Mouse (Mus musculus) gastrocnemius, adult 8-10 months (tissue): ENCODE data around the gene Cacng2. TPM values are rescaled to one million over a fixed set of nuclear protein-coding genes. Genes with fewer than 3 reads are reported as not detected.

Source experiments
- DNase-seq, 2 experiments: peaks; one replicate each; pipeline ENCODE4 v3.0.0; 2022; ENCODE audit warnings: low spot score in 2 of 2
- total RNA-seq, 4 experiments: library from RNA; stranded (reverse); gene quantifications; 2 replicates each; pipeline ENCODE4 v1.2.4; 2022

The Cacng2 gene
- total RNA-seq, 4 experiments from 2014 or later, result not detected

DNA sequence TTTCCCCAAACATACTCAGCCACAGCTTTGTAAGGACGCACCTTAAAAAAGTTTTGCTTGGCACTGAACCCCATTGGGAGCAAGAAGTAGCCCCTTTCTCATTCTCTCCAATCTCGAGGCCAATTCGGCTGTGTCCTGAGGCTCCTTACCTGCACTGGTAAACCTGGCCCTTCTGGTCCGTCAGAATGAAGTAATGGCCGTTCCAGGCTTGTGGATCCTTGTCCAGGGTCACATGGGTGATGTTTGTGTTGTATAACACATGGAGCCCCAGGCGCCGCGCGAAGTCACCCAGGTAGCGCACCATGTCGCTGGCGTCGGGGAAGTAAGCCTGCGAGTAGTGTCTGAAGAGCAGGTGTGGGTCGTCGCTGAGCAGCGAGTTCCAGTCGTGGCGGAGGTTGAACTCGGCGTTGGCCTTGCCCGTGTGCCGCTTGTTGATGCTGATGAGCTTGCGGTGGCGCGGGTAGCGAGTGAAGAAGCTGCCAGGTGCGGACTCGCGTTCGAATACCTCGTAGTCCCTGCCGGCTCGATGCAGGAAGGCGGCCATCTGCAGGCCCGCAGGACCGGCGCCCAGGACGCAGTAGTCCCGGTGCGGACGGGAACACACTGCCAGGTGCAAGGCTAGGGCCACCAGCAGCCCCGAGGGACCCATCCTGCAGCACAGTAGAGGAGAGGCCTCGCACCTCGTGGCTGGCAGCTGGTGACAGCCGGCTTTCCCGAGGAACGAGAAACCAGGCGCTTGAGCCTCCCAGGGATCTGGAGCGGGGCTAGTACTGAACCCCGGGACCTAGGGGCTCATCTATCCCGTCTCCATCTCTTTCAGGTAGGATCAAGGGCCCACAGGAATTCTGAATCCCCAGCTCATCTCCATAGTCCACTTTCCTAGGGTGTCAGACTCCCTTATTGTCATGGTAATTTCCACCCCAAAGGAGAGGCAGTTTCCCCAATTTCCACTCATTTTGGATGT is 164.1 kb downstream of the Cacng2 start:
- no peak for DNase-seq

DNA sequence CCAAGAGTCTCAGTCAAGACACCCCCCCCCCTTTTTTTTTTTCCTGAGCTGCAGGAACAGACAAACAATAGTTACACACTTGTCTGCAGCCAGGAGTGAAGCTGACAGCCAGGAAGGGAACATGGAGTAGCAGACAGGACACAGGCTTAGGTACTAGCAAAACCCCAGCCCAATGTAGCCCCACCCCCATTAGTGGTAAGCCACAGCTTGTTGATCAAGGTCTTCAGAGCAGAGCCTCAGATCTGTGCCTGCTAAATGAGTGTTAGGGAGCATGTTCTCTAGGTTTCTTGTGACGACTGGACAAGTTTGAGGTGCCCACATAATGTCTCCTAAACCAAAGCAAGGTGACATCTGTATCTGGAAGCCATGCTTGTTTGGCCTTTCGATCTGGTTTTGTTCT is 165.5 kb downstream of the Cacng2 start:
- DNase-seq, result no peak

DNA sequence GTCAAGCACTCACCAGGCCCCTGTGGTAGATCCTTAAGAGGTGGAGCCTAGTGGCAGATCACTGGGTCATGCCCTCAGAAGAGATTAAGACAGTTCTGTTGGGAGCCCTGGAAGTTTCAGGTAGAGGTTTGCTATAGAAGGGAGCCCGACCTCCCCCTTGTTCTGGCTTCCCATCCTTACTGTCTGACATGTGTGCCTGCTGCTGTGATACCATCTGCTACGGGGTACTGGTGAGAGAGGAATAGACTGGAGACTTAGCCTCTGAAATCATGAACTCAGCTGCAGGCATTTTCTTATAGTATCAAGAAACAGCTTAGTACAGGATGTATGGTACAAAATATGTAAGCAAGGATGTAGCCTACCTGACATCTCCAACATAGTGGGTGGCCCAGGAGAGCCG is 166.9 kb downstream of the Cacng2 start:
- DNase-seq, result no peak

DNA sequence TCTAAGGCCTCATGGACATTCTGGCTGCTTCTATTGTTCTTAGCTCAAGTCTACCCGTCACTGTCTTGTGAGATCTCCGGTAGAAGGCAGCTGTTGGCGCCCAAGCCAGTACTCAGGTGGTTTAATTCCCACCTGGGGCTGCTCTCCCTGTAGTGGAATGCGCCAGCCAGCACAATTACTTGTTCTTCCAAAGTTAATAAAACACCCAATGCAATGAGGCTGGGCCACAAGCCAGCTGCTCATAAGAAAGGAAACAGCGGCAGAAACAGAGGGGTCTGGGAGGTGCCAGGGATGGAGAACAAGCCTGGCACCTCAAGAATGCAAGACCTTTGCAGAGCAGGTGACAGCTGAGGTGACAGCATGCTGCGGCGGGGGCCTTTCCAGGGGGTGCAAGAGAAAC is 170.8 kb downstream of the Cacng2 start:
- no peak for DNase-seq

DNA sequence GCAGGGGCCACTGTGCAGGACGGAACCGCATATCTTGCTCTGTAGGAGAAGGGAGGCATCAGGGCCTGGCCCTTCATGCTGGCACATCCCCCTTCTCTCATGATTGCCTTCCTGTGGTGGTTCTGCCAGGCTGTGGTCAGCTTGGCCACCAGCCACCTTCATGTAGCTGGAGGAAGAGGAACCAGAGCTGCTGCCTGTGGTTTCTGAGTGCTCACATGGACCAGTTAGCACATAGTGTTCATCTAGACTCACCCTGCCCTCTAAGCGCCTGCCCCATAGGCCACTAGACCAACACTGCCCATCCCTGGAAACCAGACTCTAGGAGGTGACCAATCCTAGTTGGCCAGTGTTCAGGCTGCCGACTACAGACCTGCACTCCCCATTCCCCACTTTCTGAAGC is 174.1 kb downstream of the Cacng2 start:
- peak in 1 of 2 experiments; percentile 20 for DNase-seq

Other genes with a start within 250 kb of the Cacng2 start
- 100 to 1,000 TPM; 189 to 214 (median 212) TPM for gene Txn2, start 191.0 kb downstream of the Cacng2 start, total RNA-seq
- gene Foxred2, start 163.3 kb downstream of the Cacng2 start, total RNA-seq, result under 1 TPM; 0.17 to 0.61 (median 0.31) TPM
- gene Eif3d, start 149.2 kb downstream of the Cacng2 start, total RNA-seq, result 10 to 100 TPM; 51.7 to 65.7 (median 53.8) TPM
- 10 to 100 TPM in 3 of 4 experiments, 1 to 10 TPM in 1; 9.0 to 16.1 (median 12.5) TPM for gene Ift27, start 54.1 kb upstream of the Cacng2 start, total RNA-seq
- over 10,000 TPM; 12,380 to 17,080 (median 15,669) TPM for gene Pvalb, start 86.4 kb upstream of the Cacng2 start, total RNA-seq
- gene Ncf4, start 124.8 kb upstream of the Cacng2 start, total RNA-seq, result under 1 TPM in 3 of 4 experiments, not detected in 1; 0.24 to 0.94 (median 0.74) TPM
- gene Csf2rb2, start 185.7 kb upstream of the Cacng2 start, total RNA-seq, result under 1 TPM; 0.39 to 0.56 (median 0.43) TPM
- gene Csf2rb, start 205.7 kb upstream of the Cacng2 start, total RNA-seq, result under 1 TPM; 0.41 to 0.99 (median 0.81) TPM